Mouse (Mus musculus) small intestine, adult 2 months (tissue): ENCODE data around the gene Lrrc17.

Experiments used
- CTCF ChIP-seq: fragments of 200-500 bp; IDR thresholded peaks from 2 replicates; pipeline ENCODE4 v1.5.1; 2012; ENCODE audit warnings: low read depth, mild to moderate bottlenecking, control low read depth, inconsistent platforms, low read length, moderate library complexity, mixed read lengths; ENCODE audit not compliant: insufficient replicate concordance, insufficient read length; ENCODE audit errors: extremely low read depth
- POLR2A ChIP-seq: fragments of 200-500 bp; IDR thresholded peaks from 2 replicates; pipeline ENCODE4 v1.6.1; 2012; ENCODE audit warnings: low read depth, mild to moderate bottlenecking, control low read depth, inconsistent platforms, low read length, moderate library complexity

DNA sequence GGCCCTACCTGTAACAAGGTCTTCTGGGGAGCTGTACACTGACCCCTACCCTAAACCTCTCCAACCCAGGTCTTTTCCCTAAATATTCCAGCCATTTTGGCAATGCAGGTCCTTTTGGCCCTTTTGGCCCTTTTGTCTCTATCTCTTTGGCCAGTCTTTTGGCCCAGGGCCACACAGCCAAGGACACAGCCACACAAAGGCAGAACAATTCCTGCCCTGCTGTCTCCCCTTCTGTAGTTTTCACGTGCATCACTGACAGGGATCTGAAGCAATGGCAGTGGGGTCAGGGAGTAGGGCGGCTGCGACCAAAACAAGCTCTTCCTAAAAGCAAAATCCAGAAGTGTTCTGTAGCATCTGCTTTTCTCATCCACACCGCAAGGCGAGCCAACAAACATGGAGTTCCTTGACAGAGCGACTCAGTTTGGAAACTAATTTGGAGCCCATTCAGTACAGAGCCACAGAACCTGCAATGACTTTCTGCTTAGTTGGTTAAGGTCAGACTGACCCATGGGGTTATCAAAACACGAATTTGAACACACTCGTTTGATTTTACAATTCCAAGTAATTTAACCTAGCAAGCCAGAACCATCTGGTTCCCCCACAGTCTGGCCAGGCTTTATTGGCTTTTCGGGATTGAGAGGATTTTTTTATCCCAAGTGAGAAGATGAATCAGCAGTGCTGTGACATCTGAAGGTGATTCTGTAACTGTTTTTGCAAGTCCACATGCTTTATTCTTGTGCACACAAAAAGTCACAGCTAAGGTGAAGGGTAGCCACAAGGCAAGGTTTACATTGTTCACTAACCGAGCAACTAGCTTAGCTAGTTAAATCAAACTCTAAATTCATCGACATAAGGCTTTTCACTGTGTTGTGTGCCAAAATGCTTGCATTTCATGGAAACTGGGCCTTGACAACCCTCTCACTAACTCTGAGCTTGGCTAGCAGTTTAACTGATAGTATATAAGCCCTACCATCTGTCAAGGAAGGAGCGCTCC lies 65.2 kb downstream of the Lrrc17 start:
- TF ChIP-seq POLR2A (no peak), CTCF (no peak)
